Mouse (Mus musculus) heart, postnatal 10 days (tissue): ENCODE results near the gene Speer4e. TPM values are rescaled to one million over a fixed set of nuclear protein-coding genes. Genes with fewer than 3 reads are reported as not detected.
"Not testable (repeated sequence)": the region's sequence is repeated elsewhere in the genome, so short reads cannot be mapped to it uniquely, and the experiment has no call there.

Source experiments
- DNase-seq, 2 experiments: peaks; one replicate each; pipeline ENCODE4 v3.0.0; 2021
- intact Hi-C: fragments of 180-260 bp; cut with DNase I; formaldehyde crosslinking; loops from one replicate; pipeline ENCODE4 v1.15.1; 2025
- total RNA-seq, 2 experiments: library from RNA; stranded (reverse); gene quantifications; 2 replicates each; pipeline ENCODE4 v1.2.3; 2021

Gene Speer4e
- total RNA-seq, result not detected

DNA sequence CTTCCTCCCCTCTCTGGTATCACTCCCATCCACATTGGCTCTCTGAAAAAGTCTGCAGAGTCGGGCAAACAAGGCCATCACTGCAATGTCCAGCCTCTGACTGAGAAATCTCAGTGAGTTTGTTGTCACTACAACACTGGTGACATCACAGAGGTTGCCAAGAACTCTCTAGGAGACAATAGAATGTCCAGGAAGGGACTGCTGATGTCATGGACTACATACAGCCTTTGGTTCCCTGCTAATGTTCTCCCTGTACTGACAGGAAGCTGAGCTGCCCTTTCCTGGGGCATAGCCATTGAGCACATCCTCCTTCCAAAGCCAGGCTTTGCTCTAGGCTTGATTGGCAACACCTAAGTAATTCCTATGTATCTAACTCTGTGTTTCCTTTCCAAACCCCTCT is at the start of gene Speer4e:
Speer4e (minus strand) TSS at position 101 of the 400 bp plus-strand sequence.
- intact Hi-C loops, DNase-seq: not testable (repeated sequence)

DNA sequence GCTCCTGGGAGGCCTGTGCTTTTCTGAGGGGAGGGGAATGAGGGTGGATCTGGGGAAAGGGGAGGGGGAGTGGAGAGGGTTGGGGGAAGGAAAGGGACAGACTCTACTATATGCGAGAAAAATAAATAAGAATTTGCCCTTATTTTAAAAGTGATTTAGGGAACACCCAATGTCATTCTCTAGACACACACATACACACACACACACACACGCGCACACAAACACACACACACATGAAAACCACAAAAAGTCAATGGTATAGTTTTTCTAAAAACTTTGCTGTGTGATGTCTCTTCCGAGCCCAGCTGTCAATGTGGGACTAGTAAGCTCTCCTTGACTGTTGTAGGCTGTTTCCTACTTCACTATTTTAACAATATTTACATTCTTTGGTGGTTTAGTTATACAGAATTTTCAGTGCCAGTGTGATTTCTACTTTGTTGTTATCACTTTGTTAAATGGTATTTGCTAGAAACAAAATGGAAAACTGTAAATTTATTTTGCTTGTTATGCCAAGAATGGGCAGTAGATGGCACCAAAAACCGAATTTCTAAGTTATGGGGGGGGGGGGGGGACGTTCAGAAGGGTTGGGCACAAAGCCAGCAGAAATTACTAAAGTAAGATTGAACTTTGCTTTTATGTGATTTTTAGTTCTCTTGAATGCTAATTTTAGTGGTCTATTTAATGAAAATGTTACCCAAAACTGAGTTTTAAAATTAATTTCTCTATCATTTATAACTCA is 48.6 kb upstream of the Speer4e start:
- DNase-seq, result not testable (repeated sequence)

DNA sequence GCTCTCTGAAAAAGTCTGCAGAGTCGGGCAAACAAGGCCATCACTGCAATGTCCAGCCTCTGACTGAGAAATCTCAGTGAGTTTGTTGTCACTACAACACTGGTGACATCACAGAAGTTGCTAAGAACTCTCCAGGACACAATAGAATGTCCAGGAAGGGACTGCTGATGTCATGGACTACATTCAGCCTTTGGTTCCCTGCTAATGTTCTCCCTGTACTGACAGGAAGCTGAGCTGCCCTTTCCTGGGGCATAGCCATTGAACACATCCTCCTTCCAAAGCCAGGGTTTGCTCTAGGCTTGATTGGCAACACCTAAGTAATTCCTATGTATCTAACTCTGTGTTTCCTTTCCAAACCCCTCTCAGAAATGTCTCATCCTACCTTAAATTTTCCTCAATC is 40.6 kb upstream of the Speer4e start, which contains the start of gene Gm10354:
Gm10354 (minus strand) TSS at position 101 of the 400 bp plus-strand sequence.
- DNase-seq, intact Hi-C loops: not testable (repeated sequence)

More for the DNA sequence above, 48.6 kb upstream of the Speer4e start:
- intact Hi-C loops, result not testable (repeated sequence)

DNA sequence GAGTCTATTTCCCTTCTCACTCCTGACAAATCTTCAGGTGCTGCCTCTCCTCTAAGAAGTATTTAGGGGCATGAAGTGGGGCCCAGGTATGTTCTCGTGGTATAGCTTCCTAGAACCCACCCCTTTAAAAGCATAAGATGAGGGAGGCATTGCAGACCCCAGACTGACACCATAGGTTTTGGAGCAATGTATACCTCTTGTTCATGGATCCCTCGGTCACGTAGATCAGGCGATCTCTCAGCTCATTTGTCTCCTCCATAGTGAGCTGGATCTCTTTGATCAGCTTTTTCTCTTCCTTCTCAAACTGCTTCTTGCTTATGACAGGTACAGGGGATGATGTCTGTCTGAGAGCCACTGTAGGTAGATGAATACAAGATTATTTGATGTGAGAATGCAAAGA is 39.1 kb upstream of the Speer4e start:
- intact Hi-C loops, DNase-seq: not testable (repeated sequence)

DNA sequence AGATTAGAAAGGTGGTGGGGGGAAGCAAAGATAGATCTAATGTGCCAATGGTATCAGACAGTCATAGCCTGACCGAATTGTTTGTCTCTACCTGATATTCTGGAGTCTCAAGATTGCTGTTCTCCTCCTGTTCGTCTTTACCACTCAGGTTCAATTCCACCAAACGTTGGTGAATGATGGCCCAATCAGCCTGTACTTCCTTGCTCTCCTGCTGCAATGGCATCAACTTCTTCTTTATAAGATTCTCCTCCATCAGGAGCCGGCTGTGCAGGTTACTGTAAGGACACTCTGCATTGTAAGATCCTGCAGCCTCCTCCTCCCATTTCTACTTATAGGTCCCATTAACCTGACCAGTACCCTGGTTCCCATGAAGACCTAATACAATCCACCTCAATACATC is 37.1 kb upstream of the Speer4e start:
- DNase-seq, intact Hi-C loops: not testable (repeated sequence)

DNA sequence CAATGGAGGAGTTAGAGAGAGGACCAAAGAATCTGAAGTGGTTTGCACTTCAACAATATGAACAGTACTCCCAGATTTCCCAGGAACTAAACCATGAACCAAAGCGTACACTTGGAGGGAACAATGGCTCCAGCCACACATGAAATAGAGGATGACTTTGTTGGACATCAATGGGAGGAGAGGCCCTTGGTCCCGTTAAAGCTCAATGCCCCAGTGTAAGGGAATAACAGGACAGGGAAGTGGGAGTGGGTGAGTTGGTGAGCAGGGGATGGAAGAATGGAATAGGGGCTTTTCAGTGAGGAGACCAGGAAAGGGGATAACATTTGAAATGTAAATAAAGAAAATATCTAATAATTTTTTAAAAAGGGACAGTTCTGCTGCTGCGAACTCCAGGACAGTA is 34.6 kb upstream of the Speer4e start:
- DNase-seq, intact Hi-C loops: not testable (repeated sequence)

DNA sequence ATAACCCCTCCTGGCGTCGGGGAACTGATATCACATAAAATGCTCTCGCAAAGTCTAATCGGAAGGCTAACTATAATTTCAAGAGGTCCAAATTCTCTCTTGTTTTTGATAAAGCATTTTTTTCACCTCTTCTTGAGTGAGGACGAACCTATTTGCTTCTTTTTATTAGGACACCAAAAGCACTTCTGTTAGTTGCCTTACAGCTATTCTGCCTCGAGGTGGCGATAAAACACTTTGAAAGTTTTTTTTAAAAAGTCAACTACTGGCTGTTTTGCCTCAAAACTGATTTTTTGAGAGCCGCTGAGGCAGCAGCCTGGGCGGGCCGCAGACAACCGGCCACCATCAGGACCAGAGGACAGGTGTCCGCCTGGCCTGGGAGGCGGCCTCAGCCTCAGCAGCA is 25.6 kb upstream of the Speer4e start:
- intact Hi-C loops, DNase-seq: not testable (repeated sequence)

DNA sequence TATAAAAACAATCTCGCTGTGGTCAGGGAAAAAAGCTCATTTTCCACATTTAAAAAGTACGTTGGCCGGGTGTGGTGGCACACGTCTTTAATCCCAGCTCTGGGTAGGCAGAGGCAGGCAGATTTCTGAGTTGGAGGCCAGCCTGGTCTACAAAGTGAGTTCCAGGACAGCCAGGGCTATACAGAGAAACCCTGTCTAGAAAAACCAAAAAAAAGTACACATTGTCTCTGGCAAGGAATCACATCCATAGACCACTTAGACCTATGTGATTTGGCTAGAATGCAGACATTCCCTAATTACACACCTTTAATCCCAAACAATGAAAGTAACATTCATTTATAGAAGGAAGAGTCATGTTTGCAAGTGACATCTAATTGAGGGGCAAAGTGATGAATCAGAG is 23.3 kb upstream of the Speer4e start:
- intact Hi-C loops, DNase-seq: not testable (repeated sequence)

DNA sequence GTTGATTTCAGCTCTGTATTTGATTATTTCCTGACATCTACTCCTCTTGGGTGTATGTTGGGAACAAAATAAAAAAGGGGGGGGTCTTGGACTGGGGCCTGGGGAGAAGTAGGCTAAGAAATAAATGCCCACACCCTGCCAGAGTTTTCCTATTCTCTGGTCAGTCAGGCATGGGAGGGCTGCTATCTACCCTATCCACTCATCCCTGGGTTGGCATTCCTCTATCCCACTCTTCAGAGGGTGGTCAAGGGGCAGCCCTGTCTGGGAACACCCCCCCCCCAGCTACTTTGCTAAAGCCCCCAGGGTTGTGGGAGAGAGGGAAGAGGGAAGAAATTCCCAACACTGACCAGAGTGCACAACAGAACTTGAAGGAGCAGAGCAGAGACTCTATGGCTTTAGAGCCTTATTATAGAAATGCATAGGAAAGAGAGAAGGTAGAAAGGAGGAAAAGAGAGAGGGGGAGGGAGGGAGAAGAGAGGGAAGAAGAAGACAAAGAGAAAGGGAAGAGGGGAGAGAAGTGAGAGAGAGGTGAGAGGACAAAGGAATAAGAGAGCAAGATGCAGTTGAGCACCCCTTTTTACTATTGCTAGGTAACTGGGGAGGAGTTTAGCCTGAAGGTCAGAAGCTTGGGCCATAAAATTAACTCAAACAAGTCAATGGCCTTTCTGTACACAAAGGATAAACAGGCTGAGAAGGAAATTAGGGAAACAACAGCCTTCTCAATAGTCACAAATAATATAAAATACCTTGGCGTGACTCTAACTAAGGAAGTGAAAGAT is 17.9 kb upstream of the Speer4e start:
- DNase-seq, intact Hi-C loops: not testable (repeated sequence)

DNA sequence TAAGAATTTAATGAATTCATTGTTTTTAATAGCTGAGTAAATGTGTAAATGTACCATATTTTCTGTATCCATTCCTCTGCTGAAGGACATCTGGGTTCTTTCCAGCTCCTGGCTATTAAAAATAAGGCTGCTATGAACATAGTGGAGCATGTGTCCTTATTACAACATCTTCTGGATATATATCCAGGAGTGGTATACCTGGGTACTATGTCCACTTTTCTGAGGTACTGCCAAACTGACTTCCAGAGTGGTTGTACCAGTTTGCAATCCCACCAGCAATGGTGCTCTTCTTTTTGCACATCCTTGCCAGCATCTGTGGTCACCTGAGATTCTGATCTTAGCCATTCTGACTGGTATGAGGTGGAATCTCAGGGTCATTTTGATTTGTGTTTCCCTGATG is 15.4 kb upstream of the Speer4e start:
- DNase-seq, intact Hi-C loops: not testable (repeated sequence)

DNA sequence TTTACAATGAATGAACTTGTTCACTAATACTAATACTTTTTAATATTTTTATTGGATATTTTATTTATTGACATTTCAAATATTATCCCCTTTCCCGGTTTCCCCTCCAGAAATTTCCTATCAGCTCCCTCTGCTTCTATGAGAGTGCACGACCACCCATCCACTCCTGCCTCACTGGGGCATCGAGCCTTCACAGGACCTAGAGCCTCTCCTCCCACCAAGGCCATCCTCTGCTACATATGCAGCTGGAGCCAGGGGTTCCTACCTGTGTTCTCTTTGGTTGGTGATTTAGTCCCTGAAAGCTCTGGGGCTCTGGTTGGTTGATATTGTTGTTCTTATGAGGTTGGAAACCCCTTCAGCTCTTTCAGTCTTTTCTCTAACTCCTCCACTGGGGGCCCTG is 14.5 kb upstream of the Speer4e start:
- intact Hi-C loops, DNase-seq: not testable (repeated sequence)

DNA sequence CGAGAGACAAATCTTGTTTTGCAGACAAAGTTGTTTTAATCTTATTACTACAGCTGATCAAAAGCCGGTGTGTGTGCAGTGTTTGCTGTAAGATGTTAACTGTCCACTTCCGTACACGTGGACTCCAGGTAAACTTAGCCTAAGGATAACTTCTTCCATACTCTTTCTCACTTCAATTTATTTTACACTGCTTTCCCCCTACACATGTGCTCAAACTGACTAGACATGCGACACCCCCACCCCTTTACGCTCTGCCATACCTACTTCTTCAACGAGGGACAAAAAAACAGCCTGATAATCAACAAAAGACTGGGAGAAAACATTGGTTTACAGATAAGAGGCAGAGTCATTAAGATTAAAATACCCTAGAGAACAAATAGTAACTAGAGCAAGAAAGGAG is 13.6 kb upstream of the Speer4e start:
- intact Hi-C loops, DNase-seq: not testable (repeated sequence)

DNA sequence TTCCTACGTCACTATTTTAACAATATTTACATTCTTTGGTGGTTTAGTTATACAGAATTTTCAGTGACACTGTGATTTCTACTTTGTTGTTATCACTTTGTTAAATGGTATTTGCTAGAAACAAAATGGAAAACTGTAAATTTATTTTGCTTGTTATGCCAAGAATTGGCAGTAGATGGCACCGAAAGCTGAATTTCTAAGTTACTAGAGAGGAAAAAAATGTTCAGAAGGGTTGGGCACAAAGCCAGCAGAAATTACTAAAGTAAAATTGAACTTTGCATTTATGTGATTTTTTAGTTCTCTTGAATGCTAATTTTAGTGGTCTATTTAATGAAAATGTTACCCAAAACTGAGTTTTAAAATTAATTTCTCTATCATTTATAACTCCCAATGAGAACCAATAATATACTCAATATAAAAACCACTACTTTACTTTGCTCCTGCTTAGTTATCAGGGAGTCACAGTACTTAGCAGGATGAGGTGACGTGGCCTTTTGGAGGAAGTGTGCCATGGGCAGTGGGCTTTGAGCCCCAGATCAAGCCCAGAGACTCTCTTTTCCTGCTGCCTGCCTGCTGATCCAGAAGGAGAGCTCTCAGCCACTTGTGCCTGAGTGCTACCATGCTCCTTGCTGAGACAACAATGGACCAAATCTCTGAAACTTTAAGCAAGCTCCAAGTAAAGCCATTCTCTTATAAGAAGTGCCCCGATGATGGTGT is 9.4 kb upstream of the Speer4e start:
- not testable (repeated sequence) for DNase-seq

DNA sequence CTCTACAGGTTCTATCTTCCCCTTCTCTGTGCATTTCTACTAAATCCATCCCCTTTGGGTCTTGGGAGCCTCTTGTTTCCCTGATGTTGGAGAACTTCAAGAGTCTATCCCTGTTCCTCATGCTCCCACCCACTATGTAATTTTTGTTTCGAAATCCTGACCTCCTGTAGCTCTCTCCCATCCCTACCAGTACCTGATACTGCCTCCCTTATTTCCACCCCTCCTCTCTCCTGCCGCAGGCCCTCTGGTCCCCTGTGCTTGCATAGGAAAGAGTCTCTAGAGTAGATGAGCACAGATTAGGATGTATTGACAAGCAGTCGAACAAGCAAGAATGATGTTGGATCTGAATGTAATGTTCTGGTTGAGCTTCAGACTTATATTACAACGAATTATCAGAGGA is 7.3 kb upstream of the Speer4e start:
- DNase-seq, intact Hi-C loops: not testable (repeated sequence)

More for the DNA sequence above, 9.4 kb upstream of the Speer4e start:
- intact Hi-C loops, result not testable (repeated sequence)

DNA sequence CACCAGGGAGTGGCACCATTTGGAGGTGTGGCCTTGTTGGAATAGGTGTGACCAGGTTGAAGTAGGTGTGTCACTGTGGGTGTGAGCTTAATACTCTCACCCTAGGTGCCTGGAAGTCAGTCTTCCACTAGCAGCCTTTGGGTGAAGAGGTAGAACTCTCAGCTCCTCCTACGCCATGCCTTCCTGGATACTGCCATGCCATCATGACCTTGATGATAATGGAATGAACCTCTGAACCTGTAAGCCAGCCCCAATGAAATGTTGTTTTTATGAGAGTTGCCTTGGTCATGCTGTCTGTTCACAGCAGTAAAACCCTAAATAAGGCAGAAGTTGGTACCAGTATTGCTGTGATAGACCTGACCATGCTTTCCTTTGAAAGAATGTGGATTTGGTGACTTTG is 2.8 kb upstream of the Speer4e start:
- DNase-seq, intact Hi-C loops: not testable (repeated sequence)

DNA sequence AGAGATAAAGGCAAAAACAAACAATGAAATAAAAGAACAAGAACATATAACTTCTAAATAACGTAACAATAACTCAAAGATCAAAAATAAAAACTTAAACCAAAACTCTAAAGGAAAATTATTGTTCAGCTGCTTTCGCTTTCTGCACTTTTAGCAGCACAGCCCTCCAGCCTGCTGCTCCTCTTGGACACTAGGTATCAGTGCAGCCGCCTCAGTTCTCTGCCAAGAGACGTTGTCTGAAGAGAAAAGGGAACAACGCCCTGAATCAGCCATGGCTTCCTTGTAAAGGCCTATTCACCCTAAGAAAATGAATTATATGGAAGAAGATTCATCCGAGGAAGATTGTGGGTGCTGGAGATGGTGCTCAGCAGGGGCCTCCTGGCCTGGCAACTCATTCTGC is 4.5 kb downstream of the Speer4e start:
- DNase-seq, intact Hi-C loops: not testable (repeated sequence)

DNA sequence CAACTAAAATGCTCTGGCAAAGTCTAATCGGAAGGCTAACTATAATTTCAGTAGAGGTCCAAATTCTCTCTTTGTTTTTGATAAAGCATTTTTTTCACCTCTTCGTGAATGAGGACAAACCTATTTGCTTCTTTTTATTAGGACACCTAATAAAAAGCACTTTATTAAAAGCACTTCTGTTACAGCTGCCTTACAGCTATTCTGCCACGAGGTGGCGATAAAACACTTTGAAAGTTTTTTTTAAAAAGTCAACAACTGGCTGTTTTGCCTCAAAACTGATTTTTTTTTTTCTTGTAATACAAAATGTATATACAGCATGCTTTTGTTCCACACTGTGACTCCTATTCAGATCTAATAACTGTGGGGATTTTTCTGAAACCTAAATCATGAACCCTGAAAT is 11.2 kb downstream of the Speer4e start:
- DNase-seq, intact Hi-C loops: not testable (repeated sequence)

DNA sequence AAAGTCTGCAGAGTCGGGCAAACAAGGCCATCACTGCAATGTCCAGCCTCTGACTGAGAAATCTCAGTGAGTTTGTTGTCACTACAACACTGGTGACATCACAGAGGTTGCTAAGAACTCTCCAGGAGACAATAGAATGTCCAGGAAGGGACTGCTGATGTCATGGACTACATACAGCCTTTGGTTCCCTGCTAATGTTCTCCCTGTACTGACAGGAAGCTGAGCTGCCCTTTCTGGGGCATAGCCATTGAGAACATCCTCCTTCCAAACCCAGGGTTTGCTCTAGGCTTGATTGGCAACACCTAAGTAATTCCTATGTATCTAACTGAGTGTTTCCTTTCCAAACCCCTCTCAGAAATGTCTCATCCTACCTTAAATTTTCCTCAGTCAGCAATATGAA is 23.4 kb downstream of the Speer4e start, which contains the start of gene Gm9758:
Gm9758 (minus strand) TSS at position 101 of the 400 bp plus-strand sequence.
- DNase-seq, intact Hi-C loops: not testable (repeated sequence)

DNA sequence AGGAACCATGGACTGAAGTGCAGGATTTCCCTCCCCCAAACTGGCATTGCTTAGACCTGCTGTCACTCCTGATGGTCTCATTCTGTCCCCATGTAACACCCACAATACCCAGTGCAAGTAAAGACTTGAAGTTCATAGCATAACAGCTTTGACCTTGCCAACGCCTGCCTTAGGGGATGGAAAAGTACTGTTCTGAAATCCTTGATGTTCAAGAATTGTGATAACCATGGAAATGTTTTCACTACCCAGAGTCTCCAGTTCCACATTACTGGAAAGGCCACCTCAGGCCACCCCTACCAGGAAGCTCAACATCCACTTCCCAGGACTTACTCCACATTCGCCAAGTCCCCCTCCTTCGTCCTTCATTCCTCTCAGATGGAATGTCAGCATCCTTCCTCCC is 23.9 kb downstream of the Speer4e start:
- intact Hi-C loops, DNase-seq: not testable (repeated sequence)

DNA sequence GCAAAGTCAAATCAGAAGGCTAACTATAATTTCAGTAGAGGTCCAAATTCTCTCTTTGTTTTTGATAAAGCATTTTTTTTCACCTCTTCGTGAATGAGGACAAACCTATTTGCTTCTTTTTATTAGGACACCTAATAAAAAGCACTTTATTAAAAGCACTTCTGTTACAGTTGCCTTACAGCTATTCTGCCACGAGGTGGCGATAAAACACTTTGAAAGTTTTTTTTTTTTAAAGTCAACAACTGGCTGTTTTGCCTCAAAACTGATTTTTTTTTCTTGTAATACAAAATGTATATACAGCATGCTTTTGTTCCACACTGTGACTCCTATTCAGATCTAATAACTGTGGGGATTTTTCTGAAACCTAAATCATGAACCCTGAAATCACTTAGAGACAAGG is 34.7 kb downstream of the Speer4e start:
- DNase-seq, intact Hi-C loops: not testable (repeated sequence)

DNA sequence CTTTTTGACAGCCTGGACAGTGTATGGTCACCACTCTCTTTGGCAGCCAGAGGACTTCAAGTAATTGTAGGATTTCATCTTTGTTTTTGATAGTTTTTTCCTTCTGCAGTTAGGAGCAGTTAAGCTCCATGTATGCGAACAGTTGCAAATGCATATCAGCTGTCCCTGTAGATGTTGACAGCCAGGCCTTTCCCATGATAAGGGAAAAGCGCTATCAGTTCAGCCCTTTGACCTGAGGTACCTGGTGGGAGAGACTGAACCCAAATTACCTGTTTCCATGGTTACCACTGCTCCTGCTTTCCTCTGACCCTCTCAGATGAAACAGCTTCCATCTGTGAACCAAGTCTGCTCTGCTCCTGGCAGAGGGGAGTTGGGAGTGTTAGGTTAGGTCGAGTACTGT is 46.0 kb downstream of the Speer4e start:
- DNase-seq, result no peak
- intact Hi-C loops, result no loop called here
